Mouse (Mus musculus): ENCODE results near the gene Cs.

Cs gene

DNA sequence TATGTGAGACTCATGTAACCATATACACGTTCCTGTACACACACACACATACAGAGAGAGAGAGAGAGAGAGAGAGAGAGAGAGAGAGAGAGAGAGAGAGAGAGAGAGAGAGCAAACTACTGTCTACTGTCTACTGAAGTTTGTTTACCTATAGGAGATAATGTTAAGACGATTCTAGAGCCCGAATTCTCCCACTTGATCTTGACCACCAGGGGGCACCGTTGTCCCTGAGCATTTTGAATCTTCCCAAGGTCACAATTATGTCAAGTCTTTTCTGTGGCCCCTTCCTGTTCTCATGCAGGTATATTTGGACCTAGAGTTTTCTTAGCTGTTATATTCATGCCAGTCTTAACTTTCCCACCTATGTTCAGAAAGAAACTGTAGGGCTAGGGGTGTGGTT, 2.0 kb upstream of the Cs start:
- DNase-seq (ENCODE audit: low read depth), result peak; percentile 93

DNA sequence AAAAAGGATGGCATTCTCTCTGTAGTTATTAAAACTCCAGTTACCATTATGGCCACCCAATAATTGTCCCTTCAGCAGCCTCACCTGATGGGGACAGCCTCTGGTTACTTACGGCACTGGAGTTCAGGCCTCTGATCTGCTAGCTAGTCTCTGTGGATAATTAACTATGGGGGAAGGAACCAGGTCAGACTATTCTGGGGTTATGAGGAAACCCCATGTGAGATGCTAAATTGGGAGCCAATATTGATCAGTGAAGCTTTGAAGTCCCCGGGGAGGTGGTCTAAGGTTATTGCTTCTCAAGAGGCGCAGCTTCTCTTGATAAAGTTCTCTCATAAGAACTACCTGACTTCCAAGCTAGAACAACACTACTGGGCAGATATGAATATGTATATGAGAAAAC, 1.3 kb upstream of the Cs start:
- DNase-seq (ENCODE audit: low read depth), result no peak

DNA sequence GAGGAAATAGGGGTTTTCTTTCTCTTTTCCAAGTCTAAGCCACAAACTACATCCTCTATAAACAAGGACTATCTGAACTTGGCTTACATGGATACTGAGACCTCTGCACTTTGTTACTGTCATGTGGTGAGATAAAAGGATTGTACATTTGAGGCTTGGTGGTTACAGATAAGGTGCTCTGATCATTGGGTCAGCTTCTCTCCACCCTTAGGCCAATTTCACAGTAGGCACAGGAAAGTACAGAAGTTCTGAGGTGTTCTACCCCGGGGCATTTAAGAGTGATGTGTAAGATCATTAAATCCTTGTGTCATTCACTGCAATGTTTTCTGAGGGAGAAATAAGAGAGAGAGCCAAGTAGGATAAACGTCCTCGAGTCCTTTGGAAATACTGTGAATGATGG, 937 bp upstream of the Cs start:
- no peak for DNase-seq (ENCODE audit: low read depth)

DNA sequence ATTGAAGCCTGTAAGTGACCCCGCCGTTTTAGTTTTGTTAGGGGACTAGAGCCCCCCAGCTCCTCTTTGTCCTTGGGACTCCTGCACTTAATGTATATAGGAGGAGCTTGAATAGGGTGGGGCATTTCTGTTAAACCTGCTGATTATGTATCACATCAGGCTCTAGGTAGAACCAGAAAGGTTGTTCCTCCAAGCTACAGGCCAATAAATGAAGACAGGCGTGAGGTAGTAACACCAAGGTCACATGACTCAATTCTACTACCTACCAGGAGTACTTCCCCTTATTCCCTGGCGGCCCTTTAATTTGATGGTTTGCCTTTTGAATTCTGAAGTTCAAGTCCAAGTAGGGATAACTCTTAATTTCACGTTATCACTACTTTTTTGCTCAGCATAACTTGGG, 881 bp downstream of the Cs start:
- DNase-seq (ENCODE audit: low read depth), result peak; percentile 31

DNA sequence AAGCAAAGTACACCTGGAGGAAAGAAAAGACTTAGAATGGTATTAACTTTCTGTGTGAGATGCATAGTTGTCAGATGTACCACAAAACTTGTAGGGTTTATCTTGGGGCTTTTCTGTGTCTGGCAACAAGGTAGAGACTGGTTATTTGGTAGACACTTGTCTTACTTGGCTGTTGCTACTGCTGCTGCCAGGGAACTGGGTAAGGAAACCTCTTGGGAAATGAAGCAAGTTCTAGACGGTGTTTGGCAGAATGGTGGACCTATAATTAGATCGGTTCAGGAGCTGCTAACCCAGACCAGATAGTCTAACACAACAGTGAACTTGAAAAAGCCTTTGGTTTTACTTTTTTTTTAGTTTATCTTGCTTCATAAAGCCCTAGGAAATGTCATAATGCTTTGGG, 1.4 kb downstream of the Cs start:
- DNase-seq (ENCODE audit: low read depth), result no peak

DNA sequence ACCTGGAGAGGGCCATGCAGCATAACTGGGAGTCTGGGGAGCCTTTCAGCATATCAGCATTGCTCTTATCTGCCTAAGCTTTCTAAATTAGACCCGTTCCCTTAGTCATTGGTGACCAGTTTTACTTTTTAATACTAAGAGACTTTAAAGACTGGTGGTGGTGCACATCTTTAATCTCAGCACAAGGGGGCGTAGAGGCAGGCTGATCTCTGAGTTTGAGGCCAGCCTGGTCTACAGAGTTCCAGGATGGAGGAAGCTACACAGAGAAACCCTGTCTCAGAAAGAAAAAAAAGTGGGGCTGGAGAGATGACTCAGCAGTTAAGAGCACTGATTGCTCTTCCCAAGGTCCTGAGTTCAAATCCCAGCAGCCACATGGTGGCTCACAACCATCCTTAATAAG, 2.7 kb downstream of the Cs start:
- DNase-seq (ENCODE audit: low read depth), result peak; percentile 48

DNA sequence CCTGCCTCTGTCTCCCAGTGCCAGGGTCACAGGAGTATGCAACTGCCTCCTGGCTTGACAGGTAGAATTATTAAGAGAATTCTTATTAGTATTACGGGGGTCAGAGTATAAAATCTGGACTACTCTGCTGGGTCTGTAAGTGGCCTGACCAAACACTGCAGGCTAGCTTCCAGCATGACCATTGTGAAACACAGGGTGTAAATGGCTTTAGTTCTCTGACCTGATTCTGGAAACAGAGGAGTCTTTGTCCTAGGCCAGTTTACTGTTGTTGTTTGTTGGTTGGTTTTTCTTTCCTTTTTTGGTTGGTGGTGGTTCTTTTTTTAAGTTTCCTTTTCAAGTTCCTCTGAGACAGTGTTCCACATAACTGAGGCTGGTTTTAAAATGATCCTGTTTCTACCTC, 5.9 kb downstream of the Cs start:
- DNase-seq (ENCODE audit: low read depth), result peak; percentile 57

DNA sequence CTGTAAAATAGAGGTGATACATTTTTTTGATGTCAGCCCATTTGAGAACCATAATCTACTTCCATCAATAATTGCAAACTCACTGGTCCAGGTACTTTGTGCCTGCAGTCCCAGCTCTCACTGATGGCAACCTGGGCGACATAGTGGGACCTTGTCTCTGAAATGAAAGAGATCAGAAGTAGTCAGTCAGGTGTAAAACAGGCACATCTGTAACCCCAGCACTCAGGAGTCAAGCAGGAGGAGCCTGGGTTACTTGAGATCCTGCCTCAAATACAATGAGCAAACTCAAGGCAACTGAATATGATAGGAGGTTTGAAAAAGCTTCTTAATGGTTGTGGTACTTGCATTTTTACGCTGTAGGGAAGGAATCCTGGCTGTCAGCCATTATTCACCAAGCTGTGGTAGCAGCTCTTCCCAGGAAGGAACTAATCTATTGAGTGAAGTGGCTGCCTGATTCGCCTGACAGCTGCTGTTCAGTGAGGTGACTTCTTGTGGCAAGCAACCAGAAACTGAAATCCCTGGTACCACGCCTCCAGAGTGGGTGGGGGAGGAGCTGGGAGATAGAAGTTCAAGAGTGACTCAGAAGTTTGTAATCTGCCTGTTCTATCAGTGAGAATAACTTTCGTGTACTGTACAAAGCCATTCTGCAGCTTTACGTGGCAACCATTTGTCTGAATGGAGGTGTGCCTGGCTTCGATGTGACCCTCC, 7.2 kb downstream of the Cs start:
- DNase-seq (ENCODE audit: low read depth), result peak; percentile 91

DNA sequence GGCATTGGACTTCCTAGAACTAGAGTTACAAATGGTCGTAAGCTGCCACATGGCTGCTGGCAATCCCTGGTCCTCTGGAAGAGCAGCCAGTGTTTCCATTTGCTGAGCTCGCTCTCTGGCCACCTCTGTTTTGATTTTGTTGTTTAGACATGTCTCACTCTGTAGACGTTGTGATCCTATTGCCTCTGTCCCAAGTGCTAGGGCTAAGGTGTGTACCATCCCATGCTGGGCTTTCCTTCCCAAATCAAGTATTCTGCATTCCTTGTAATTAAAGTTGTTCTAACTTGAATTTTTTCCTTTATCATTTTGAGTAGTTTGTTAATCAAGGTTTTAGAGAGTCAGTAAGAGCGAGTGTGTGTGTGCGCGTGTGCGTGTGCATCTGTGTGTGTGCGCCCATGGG, 10.0 kb downstream of the Cs start:
- no peak for DNase-seq (ENCODE audit: low read depth)

DNA sequence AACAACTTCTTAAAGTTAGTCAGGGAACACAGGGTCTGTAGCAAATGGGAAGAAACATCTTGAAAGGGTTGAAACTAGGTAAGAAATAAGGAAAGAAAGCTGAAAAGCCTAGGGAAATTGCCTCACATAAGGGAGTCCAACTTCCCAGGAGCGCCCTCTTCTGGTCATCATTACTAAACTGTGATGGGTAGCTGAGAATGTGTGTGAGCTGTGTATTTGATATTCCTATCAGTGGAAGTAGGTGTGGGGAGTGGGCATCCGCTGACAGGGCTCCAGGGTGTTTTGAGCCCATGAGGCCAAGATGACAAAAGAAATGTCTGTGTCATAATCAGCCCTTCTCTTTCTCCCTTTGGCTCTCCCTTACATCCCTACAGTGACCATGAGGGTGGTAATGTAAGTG, 21.3 kb downstream of the Cs start:
- DNase-seq (ENCODE audit: low read depth), result peak; percentile 92

DNA sequence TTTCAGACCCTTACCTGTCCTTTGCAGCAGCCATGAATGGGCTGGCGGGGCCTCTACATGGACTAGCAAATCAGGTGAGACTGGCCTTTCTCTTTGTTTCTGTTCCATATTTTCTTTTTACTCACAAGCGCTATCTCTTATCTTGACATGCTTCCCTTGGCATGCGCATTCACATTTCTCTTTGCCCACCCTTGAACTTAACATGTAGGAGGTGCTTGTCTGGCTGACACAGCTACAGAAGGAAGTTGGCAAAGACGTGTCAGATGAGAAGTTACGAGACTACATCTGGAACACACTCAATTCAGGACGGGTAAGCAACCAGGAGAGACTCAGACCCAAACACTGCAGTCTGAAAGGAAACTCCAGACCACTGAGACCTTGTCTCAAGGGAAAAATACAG, 21.7 kb downstream of the Cs start:
- no peak for DNase-seq (ENCODE audit: low read depth)

DNA sequence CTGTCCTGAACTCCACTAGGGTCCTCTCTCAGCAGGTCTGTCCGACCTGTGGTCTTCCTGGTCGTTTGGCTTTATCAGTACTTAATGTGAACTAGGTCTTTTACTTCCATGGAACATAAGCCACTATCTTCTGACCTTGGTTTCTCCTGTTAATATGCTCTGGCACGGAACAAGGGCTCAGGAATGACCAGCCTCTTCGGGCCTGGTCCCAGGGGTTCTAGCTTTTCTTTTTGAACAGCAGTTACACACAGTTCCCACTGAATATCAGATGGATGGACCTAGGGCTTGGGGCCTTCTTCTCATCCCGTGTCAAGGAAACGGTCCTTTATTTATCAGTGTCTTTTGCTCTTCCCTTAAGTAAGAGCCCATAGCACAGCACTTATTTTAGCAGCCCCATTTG, 24.3 kb downstream of the Cs start:
- DNase-seq (ENCODE audit: low read depth), result no peak

DNA sequence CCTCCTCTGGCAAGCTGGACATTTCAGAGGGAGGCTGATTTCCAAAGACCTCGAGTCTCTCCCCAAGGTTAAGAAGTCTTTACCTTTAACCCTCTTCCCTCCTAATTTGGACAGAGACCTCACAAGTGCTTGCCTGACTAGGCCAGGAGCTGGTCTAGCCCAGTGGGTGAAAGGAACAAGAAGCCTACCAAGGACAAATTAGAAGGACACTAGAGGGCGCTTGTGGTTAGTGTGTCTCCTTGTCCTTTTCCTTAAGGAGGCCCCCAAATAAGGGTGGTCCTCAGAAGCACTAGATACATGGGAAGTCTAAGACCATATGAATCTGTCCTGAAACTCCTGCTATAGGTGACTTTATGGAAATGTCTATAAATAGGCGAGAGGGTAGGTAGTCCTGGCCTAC, 25.0 kb downstream of the Cs start:
- peak; percentile 79 for DNase-seq (ENCODE audit: low read depth)

DNA sequence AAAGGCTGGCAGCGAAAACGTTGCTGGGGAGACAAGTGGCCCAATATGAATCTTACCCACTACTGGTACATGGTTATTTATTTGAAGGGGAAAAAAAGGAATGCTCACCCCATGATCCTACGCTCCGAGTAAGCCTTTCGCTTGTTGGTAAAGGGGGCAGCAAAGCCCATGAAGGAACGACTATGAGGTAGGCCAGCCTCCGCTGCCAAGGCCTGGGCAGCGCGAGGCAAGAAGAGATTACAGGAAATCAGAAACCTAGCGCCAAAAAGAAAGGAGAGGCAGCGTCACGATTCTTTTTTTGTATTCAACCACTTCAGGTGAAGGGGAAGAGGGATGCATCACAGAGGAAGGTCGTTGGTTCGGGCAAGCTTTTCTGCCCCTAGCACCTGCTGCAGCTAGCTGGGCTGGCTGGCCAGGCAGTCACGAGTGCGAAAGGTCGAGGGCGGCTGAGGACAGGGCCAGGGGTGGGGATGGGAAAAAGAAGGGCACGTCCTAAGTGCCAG, 30.4 kb downstream of the Cs start:
- peak; percentile 40 for DNase-seq (ENCODE audit: low read depth)

DNA sequence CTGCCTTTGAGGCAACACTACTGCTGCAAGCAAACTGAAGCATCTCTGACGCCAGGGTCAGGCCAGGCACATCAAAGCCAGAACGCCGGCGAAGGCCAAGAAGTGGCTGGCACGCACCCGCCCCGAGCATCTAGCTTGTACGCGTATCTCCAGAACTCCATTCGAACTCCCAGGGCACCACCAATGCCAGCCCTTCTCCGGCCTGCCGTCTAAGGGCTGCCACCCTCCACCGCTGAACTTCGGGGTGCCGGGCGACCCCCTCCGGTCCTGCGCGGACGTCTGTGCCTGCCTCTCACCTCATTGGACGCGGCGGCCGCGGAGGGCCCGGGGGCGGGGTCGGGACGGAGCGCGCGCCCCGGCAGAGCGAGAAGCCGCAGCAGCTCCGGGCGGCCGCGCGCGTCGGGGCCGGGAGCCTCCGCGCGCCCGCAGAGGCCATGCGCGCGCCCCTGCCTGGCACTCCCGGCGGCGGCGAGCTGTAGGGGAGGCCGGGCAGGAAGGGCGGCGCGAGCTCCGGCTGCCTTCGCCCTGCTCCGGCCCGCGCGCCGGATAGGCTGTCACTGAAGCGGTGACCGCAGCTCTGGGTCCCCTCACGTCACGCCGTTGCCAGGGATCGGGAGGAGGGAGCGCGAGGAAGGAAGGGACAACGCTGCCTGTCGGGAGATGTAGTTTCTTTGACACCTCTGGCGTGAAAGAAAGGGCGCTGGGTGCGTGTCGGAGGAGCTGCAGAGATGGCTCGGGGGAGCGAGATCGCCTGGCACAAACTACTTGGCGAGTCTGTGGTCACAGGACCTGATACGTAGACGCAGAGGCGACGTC, 31.1 kb downstream of the Cs start, which contains the start of gene Coq10a:
Gene Coq10a, minus strand, starts transcription at position 596 of the 816 bp plus-strand sequence.
- DNase-seq (ENCODE audit: low read depth), result peak; percentile 95

DNA sequence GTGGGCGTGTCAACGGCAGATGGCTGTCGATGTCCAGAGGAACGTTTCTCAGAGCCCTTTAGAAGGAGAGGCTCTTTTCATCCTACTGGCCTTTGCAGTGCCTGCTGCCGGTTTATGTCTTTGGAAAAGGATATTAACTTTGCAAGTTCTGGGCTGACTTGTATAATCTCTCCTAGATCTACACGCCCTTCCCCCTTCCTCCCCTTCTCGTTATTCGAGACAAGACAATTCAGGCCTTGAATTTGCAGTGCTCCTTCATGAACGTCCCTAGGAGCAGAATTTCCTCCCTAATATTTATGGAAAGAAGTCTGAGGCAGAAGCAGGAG, 31.6 kb downstream of the Cs start:
- no peak for DNase-seq (ENCODE audit: low read depth)

DNA sequence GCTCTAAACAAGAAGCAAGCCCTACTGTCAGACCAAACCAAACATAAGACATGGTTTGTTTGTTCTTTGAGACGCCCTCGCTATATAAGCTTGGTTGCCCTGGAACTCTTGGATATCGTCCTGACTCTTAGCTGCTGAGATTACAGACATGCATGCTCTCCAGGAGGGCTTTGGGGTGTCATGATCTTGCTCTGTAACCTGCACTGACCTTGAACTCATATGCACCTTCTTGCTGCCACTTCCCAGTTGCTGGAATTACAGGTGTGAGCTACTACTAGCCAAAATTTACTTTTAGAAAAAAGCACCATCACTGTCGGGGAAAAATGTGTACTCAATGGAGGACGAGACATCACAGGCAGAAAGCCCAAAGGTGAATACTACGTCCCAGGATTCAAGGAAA, 32.1 kb downstream of the Cs start:
- DNase-seq (ENCODE audit: low read depth), result no peak

DNA sequence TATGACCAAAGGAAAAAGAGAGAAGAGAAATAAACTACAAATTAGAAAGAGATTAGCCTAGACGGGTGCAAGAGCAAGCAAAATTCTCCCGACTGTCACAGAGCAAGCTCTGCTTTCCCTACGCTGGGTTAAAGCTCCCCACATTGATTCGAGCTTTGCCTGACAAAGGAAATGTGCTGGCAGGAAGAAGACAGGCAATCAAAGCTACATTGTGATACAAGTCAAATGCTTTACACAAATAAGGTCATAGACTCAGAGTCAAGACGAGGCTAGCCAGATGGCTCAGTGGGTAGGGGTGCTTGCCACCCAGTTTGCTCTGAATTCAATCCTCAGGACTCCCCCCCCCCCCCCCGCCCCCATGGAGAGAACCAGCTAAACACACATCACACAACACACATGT, 32.5 kb downstream of the Cs start:
- DNase-seq (ENCODE audit: low read depth), result no peak

DNA sequence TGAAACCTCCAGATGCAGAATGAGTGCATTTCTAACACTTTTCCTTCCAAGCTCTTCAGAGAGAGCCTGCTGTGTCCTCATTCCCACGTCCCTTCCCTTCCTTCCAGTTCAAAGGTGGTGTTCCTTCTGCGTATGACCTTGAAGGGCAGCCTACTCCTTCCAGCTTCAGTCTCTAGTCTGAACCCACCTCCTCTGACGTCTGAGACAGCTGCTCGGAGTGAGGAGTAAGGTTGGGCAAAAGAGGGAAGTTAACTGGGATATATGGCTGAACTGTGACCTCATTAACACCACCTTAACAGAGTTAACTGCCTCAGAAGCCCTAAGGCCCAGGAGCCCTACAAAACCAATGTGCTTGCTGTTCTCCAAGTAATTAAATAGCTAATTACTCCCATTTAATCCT, 33.1 kb downstream of the Cs start:
- DNase-seq (ENCODE audit: low read depth), result no peak

DNA sequence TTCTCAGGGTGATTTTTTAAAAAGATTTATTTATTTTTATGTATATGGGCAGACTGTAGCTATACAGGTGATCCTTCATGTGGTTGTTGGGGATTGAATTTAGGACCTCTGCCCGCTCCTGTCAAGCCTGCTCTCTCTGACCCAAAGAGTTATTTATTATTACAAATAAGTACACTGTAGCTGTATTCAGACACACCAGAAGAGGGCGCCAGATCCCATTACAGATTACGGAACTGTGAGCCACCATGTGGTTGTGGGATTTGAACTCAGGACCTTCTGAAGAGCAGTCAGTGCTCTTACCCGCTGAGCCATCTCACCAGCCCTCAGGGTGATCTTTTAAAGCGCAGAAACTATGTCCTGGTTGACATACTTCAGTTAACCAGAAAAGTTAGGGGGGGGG, 34.6 kb downstream of the Cs start:
- no peak for DNase-seq (ENCODE audit: low read depth)

DNA sequence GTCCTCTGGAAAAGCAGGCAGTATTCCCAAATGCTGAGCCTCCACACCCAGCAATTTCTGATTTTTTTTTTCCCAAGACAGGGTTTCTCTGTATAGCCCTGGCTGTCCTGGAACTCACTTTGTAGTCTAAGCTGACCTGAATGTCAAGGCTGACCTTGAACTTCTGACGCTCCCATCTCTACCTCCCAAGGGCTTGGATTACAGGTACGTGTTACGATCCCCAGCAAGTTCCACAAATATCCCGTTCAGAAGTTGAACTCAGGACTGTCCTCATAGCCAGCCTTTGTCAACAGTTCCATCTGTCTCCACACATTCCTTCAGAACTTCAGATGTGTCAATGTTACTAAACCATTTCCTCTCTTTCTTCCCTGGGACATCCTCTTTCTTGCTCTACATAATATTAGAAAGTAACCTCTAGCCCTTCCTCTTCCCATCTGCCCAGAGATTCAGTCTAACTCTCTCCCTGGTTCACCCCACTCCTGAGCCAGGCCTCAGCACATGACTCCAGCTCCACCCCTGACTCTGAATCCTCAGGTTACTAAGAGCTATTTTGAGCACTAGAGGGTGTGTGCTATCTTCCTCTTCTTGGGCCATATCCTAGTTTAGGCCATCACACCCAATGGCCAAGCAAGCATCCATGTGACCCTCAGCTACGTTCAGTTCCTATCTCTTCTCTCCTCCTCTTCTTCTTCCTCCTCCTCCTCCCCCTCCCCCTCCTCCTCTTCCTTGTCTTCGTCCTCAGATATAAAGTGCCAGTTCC, 35.6 kb downstream of the Cs start:
- DNase-seq (ENCODE audit: low read depth), result peak; percentile 52

DNA sequence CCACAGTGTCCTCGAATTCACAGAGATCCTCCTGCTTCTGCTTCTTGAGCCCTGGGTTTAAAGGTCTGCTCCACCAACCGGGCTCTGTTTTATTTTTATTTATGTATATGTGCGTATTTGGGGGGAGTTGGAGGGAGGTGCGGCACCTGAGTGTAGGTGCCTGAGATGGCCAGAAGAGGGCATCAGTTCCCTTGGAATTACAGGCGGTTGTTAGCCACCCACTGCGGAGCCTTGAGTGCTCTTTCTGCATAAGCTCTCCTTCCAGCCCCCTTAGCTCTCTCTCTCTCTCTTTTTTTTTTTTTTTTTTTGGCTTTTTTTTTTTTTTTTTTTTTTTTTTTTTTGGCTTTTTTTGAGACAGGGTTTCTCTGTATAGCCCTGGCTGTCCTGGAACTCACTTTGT, 36.9 kb downstream of the Cs start:
- peak; percentile 35 for DNase-seq (ENCODE audit: low read depth)

DNA sequence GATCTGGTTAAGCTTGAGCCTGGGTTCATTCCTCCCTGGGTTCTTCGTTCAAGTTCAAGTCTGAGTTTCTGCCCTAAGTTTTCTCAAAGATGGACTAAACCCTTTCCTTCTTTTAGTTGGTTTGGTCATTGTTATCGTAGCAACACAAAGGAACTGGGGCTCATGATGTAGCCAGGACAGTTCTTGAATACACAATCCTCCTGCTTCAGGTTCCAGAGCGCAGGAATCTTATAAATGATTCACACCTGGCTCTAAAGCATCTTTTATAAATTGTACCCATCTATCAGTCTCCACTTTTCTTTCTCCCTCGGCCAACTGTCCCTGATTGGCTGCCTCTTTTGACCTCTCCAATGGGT, 38.5 kb downstream of the Cs start:
- DNase-seq (ENCODE audit: low read depth), result no peak
